Mouse (Mus musculus) embryonic fibroblast, embryonic 13.5 days (primary cell): ENCODE results near the gene Klhdc10. TPM values are rescaled to one million over a fixed set of nuclear protein-coding genes. Genes with fewer than 3 reads are reported as not detected.

Experiments used
- H3K27ac ChIP-seq: 2 replicates; pipeline ENCODE4 v1.5.1; 2012; ENCODE audit warnings: low read length, control low read depth, inconsistent platforms; ENCODE audit not compliant: insufficient read depth
- H3K4me1 ChIP-seq: 2 replicates; pipeline ENCODE4 v1.6.1; 2011; ENCODE audit warnings: low read length; ENCODE audit not compliant: control insufficient read depth, insufficient read depth
- H3K4me3 ChIP-seq: 2 replicates; pipeline ENCODE4 v1.5.1; 2011; ENCODE audit warnings: mild to moderate bottlenecking, control low read depth, low read length; ENCODE audit not compliant: insufficient read depth
- CTCF ChIP-seq: IDR thresholded peaks from 2 replicates; pipeline ENCODE4 v1.5.1; 2011; ENCODE audit warnings: mild to moderate bottlenecking, control low read depth, low read length, moderate library complexity, borderline replicate concordance; ENCODE audit not compliant: insufficient read depth
- POLR2A ChIP-seq: IDR thresholded peaks from 2 replicates; pipeline ENCODE4 v1.6.1; 2011; ENCODE audit warnings: low read depth, mild to moderate bottlenecking, control low read depth, low read length, moderate library complexity
- polyA plus RNA-seq: library from polyadenylated mRNA; stranded (reverse); fragments of >200 nt; gene quantifications from 2 replicates; pipeline ENCODE4 v1.2.4, GENCODE M21; 2011; ENCODE audit warnings: low read depth; ENCODE audit not compliant: missing spikeins, insufficient read length

Klhdc10 gene
- polyA plus RNA-seq, 1 experiment: 54.6 TPM

GRCm38 (mm10) chr6:30482908-30483307 is 81.2 kb downstream of the Klhdc10 start:
- Histone ChIP-seq H3K27ac (no peak overlapping the region), H3K4me1 (no peaks in the 10 kb centered on the region), H3K4me3 (no peak overlapping the region)
- TF ChIP-seq POLR2A (no peak), CTCF (no peak)

DNA sequence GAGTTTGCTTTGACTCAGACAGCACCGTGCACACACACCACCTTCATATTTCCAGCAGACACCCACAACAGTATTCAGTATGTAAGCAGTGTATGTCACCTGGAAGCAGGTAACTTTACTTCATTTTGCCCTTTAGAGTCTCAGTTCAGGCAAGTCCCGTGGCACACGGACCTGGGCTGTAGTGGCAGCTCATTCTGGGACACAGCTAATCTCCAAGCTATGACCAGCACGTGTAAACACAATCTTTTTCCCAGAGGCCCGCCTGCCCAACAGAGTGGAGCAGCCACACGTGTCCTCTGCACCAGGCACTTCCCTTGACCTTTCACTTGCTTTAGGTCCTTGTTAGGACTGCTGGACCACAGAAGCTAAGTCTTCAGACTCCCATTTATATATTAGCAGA is 84.8 kb downstream of the Klhdc10 start:
- no peak for TF ChIP-seq CTCF
- TF ChIP-seq POLR2A: no peak
- Histone ChIP-seq H3K4me3 (no peak overlapping the region), H3K27ac (no peak overlapping the region), H3K4me1 (no peaks in the 10 kb centered on the region)

DNA sequence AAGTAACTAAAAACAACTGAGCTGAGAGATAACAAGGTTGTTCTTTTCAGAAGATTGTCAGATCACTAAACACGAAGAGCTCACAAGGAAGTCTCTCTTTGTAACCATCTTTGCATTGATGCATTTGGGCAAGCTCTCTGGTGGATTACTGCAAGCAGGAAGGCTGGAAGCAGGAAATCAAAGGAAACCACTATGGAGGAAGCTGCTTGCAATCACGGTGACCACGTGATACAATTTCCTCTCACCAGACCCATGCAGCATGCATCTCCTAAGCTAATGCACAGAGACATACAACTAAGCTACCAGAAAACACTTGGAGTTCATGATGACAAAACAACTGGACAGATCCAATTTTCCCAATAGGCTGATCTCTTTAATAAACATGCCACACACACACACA is 97.4 kb downstream of the Klhdc10 start:
- Histone ChIP-seq H3K4me3 (no peak overlapping the region), H3K4me1 (no peaks in the 10 kb centered on the region), H3K27ac (no peak overlapping the region)
- TF ChIP-seq CTCF (no peak), POLR2A (no peak)

Other genes with a start within 250 kb of the Klhdc10 start
- 84.0 and 92.8 TPM in 2 replicates for gene Ube2h, start 97.3 kb upstream of the Klhdc10 start, polyA plus RNA-seq
- 27.4 and 29.0 TPM in 2 replicates for gene Zc3hc1, start 10.8 kb upstream of the Klhdc10 start, polyA plus RNA-seq
- gene Tmem209, start 107.9 kb downstream of the Klhdc10 start, polyA plus RNA-seq: 68.8 and 84.7 TPM in 2 replicates
- not detected in 2 replicates for gene Ssmem1, start 108.0 kb downstream of the Klhdc10 start, polyA plus RNA-seq
- gene Cpa2, start 139.7 kb downstream of the Klhdc10 start, polyA plus RNA-seq: 1.2 TPM in 1 of 2 replicates, not detected in the other
- 1.5 and 2.1 TPM in 2 replicates for gene Cpa4, start 166.5 kb downstream of the Klhdc10 start, polyA plus RNA-seq
- gene Cpa5, start 209.1 kb downstream of the Klhdc10 start, polyA plus RNA-seq: not detected in 2 replicates
- gene Cpa1, start 237.3 kb downstream of the Klhdc10 start, polyA plus RNA-seq: not detected in 2 replicates